Mouse (Mus musculus) large intestine, adult 2 months (tissue): ENCODE measurements at regions not wholly inside any gene's neighbourhood (a gene's known extent, or its start where the extent isn't known, plus 50 kb on each side); places are given as distances from the start of the nearest gene placed in this dataset.

Experiments
- DNase-seq: peaks from one replicate; pipeline ENCODE4 v3.0.0-alpha.2; 2012; ENCODE audit warnings: low read depth, low spot score
- WGBS: fragments of 180-500 bp; shearing (Covaris S2); methylation state at CpG from one replicate; pipeline ENCODE4 v1.1.7; 2018; 5-methylcytosine and 5-hydroxymethylcytosine counted together

DNA sequence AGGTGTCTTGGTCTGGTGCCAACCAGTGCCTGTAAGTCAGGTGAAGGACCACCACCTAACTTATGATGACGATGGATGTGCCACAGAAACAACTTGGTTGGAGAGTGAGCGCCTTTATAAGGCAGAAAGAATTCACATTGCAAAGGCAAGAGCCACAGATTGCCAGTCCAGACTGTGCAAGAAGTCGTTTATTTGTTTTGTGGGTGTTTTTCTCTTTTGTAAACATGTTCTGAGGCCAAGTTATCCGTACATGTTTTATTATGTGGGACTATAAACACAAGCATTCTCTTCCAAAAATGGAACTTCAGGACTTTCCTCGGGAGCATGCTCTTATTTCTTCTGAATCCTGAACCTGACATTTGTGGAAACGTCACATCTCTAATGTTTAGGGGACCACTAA, 369.8 kb upstream of the Nt5c1b start:
- DNase-seq, result no peak
- 41% methylated on average over 6 of the region's 6 CpGs for WGBS

DNA sequence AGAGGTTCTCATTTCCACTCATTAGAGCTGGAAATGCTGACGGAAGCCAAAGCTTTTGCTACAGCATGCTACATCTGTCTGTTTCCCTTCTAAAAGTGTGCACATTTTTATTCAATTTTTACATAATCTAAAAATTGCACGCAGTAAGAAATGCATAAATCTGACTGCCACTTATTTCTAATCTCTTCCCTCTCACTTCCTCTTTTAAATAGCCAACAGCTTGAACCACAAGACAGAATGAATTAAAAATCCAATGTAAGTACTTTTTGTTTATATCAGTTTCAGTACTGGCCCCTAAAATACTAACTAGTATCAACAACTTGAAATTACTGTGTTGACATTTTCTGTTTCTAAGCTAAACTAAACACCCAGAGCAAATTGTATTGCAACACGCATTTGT, 361.3 kb upstream of the Nt5c1b start:
- 60% methylated on average over 3 of the region's 3 CpGs for WGBS
- DNase-seq, result no peak

DNA sequence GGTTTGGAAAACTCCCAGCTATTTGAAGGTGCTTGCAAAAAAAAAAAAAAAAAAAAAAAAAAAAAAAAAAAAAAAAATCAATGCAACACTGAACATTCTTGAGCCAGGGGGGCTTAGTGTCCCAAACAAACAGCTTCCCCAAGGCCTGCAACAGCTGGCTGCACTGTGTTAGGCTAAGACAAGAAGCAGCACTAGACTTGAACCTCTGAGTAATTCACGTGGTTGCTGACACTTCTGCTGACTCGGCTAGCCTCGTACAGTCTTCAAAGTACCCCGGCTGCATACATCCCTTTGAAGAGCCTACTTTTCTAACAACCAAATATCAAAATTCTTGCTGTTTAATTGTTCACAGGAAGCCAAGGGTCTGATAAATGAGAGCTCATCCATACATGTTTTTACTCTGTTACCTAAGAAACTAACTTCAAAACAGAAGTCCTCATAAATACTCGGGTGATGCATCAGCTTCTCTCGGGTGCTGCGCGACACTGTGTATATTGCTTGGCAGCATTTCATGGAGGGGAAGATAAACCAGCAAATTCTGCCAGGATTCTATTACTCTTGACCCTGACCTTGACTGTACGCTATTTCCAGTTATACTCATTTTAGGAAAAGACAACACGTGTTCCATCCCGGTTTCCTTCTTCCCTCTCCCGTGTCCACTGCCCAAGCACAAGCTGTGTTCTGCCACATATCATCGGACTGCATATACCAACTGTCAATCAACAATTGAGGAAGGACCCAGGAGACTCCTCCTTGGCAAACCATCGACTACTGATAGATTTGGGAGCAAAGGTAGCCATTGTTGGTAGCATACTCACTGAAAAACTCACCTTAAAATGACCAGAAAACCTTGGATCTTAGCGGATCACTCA, 352.8 kb upstream of the Nt5c1b start:
- WGBS, result 54% methylated on average over 15 of the region's 15 CpGs

DNA sequence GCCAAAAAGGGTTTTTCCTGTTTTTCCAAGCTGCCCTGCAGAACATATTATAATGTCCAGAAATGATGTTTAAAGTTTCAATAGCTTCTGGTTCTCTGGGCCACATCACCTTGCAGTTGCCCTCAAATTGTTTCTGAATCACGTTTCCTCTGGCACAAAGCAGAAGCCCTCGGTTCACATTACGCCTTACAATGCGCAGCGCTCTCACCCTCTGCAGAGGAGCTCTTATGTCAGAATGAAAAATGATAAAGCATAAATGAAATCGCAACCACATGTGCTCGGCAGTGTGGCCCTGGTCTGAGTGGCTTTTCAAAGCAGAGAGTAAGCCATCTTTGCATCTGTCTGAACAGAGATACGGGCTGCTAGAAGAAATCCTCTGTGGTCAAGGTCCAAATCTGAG, 334.3 kb upstream of the Nt5c1b start:
- DNase-seq, result no peak
- 76% methylated on average over 8 of the region's 8 CpGs for WGBS

More for the DNA sequence above, 352.8 kb upstream of the Nt5c1b start:
- DNase-seq, result no peak

DNA sequence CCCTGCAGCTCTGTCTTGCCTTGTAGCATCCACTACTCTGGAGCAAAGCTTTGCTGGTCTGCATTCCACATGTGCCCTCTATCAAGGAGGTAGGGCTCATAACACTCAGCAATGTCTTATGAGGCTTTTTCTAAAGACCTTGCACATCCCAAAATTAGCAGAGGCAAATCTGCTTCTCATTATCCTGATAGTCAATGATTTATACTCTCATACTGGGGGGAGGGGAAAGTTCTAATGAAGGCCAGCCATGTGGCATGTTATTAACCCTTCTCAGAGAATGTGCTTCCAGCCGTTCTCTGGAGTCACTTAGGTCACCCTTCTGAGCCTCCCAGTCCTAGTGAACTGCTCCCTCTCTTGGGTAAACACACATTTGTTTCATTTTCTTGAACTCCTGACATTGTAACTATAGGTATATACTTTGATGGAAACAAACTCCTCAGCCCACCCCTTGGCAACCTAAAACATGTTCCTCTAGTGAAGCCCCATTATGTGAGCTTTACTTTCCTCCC, 307.7 kb upstream of the Nt5c1b start:
- no peak for DNase-seq
- 32% methylated on average over 1 of the region's 1 CpGs for WGBS

DNA sequence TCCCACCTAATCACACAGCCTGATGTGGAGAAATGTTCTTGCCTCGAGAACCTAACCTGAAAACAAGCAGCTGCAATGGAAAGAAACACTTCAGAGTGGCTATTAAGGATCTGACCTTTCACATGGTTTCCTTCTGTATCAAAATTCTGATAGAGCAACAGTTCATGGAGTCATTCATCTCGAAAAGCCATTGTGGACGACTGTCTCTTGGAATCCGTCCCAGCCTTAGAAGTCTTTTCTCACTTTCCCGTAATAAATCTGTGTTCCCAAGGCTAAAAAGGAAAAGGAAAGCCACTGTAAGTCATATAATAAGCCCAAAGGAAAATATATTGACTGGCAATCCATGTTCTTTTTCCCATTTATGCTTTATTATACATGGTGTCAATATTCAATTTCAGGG, 291.4 kb upstream of the Nt5c1b start:
- no peak for DNase-seq

DNA sequence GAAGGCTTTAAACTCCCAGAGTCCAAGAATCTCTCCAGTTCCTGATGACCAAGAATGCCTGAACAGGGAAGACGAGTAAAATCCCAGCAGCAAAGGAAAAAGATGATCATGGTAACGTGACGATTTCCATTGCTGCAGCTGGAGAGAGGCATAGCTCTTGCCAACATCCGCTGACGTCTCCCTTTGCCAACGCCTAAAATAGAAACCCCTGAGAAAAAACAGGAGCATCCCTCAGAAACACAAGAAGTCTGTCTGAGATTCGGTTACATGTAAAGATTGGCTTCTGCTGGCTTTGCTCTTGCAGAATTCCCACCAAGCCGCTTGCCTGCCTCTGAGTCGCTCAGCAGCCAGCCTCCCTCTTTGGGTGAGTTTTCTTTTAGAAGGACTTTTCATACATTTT, 290.3 kb upstream of the Nt5c1b start:
- no peak for DNase-seq
- 69% methylated on average over 9 of the region's 9 CpGs for WGBS

More for the DNA sequence above, 291.4 kb upstream of the Nt5c1b start:
- WGBS, result 25% methylated on average over 5 of the region's 5 CpGs

DNA sequence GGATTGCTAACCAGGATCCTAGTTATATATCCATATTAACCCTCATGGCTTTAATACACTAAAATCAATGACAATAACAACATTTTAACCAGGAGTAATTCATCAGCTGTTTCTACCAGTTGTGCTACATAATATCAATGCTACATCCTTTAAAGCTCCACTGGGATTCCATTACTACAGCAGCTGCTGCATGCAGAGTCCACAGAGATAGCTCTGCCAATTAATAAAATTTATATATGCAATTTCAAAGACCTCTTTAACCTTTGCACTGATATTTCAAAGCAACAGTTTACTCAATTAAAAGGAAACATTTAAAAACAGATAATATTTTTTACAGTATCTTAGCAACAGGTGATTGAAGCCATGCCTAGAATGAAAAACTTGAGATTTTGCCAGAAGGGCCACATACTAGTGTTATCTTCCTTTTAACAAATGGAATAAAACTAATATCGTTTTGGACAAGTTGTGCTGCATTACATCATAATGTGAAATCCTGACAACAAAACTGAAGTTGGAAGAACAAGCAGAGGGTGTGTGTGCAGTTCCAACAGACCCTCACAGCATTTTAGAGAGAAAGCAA, 256.8 kb upstream of the Nt5c1b start:
- WGBS, result 41% methylated on average over 1 of the region's 1 CpGs

DNA sequence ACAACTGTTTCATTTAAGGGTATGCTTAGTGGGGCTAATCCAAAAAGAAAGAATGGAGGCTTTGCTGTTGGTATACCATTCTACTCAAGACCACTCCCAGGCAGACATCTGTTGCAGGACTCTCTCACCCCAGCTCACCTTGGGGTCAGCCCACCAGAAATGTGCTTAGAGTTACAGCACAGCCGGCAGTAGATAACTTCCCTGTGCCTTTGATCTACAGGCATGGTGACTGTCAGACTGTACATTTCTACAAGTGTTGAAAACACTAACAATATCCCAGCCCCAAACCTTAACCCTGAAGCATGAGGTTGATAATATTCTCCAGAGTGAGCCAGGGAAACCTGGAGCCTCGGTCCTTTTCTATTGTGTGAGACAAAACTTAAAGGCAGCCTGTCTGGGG, 247.7 kb upstream of the Nt5c1b start:
- DNase-seq, result no peak
- WGBS, result 61% methylated on average over 2 of the region's 2 CpGs

More for the DNA sequence above, 256.8 kb upstream of the Nt5c1b start:
- no peak for DNase-seq

DNA sequence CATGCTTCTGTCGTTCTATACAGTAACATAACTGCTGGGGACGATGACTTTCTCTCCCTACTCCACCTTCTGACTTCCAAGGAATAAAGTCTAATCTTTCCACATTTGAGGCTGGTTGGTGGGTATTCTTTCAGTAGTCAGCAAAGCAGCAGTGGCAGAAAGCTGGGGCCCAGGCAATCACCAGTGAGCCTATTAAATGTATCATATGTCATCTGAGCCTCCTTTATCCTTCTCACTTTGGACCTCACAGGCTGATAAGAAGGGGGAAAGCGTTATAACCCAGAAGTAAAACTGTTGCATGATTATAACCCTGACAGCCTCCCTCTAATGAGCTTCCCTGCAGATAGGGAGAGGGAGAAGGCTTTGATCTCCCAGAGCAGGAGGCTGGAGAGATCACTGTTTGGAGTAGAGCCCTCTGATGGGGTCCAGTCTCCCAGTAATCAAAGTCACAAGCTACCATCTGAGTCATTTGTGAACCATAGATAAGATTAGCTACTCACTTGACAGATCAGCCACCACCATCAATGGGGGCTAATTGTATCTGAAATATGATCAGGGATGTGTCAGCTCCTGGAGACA, 241.7 kb upstream of the Nt5c1b start:
- no peak for DNase-seq
- 34% methylated on average over 3 of the region's 3 CpGs for WGBS

DNA sequence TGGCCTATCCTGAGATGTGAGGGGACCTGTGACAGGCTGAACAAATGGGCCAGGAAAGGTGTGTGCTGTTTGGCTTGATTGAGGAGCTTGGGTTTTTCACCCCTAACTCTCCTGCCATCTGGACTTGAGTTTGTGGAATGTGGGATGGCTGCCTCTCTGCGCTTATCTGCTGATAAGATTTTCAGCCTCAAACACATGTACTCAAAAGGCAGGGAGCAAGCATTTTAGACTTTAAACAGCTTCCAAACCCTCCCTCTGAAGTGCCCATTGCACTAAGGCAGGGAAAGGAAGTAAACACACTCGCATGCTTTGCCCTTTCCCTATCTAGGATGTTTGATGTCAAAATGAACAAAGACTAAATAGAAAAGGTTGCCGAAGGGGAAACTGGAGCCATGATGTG, 235.6 kb upstream of the Nt5c1b start:
- 25% methylated on average over 3 of the region's 3 CpGs for WGBS
- no peak for DNase-seq

DNA sequence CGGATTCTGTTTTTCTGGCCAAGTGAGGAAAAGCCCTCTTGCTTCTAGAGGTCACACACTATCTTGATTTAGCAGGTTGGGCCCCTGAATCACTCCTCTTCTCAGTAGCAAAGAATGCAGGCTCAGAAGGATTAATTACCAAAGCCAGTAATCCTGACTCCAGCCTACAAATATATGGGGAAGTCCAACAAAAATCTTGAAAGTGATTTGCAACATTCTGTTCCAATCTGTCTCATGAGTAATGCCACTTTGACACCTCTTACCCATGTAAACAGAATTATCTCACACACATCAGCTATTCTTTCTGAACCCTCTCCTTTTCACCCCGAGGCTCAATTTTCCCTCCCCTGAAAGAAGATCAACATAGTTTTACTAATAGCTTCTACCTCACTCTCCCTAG, 233.9 kb upstream of the Nt5c1b start:
- no peak for DNase-seq
- WGBS, result 44% methylated on average over 2 of the region's 2 CpGs

DNA sequence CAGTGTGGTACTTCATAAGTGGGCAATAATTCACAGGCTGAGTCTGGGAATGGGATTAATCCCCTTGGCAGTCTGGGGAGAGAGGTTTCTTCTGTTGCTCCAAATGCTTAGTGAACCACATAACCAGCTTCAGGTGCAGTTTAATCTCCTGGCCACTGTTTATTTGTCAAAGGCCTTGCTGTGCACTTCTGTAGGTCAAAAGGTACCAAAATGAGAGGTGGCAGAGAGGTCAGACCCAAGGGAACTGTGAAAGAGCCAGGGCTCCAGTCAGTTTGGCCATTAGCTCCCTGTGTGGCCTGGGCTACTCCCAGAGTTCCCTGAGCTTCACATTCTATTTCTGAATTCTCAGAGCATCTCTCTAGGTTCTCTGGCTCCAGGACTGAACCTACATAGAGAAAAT, 229.6 kb upstream of the Nt5c1b start:
- no peak for DNase-seq

DNA sequence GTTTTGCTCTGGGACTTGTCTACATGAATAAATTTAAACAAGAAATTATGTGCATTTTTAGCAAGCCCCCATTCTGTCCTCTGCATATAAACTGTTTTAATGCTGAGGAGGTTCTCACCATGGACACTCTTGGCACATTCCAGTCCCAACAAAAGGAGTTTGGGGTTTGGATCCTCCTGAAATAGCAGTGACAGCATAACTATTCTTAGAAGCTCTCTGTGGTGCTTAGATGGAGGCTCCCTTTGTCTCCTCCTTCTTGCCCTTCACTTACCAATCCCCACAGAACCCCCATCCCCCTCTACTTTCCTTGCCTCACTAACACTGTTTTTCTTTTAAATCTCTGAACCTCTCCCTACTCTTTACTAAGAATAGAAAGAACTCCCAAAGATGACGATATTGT, 208.9 kb upstream of the Nt5c1b start:
- whole genome bisulfite sequencing, result 57% methylated on average over 1 of the region's 1 CpGs
- DNase-seq, result no peak

DNA sequence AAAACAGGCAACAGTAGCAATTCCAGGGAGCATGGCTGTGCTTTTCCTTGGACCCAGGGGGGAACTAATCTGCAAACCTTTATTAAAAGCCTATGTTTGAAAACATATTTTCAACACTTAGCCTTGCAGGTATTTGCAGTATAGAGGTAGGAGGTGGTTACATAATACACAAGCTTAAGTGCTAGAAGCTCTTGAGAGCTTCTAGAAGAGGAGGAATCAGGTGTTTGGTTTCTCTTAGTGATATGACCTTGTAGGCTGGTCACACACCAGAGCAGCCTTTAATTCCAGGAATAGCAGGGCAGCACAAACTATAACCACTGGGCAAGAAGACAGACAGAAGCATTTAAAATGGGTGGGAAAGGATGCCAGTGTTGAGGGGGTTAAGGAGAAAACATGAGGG, 201.7 kb upstream of the Nt5c1b start:
- DNase-seq, result no peak

DNA sequence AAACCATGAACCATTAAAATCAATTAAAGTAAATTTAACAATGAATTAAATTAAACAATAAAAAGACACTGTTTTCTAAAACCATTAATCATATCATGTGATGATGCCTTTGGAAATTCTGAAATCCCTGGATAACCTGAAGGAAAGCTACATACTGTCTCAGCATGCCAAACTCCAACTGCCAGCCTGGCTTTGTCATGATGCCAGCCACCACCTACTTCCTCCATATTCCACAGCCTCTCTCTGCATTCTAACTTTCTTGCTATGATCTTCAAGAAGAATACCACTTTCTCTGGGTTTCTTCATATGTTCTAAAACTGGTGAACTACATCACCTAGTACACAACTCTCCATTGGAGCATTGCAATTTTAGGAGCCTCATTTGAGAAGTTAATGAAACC, 201.2 kb upstream of the Nt5c1b start:
- DNase-seq, result no peak

DNA sequence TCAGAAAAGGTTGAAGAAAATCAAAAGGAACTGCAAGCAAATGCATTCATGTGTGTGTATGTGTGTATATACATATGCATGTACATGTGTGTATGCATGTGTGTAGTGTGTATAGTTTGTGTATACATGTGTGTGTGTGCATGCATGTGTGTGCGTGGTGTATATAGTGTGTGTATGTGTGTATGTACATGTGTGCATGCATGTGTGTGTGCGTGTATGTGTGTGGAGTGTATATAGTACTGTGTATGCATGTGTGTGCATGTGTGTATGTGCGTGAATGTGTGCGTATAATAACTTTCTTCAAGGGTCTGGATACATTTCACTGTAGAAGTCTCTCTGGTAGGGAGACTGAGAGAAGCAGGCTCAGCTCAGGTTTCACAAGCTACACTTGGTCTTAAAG, 191.1 kb upstream of the Nt5c1b start:
- 97% methylated on average over 4 of the region's 4 CpGs for WGBS
- no peak for DNase-seq

DNA sequence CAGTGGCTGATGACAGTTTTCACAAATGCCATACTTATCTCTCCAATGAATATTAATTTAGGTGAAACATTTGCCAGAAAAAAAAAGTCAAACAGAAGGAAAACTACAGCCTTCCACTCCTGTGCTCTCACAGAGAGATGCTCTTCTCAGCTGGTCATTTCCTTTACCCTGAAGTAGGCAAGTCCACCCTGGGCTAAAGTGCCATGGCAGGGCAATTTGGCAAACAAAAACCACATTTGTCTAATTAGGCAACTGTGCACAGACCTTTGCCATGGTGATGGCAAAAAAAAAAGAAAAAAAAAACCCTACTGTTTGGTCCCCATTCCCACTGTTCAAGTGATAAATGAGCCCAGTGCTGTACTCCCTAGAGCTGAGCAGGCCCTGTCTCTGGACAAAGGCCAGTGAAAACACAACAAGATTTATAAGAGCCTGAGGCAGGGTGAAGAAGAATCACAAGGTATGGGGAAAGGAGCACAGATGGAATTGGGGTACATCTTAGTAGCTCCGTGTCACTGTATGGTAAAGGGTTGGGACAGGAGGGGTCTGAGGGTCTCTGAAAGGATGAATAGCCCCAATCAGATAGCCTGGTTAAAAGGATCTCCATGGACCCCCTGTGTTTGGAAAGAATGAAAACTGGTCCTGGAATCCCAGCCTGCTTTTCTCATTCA, 190.5 kb upstream of the Nt5c1b start:
- 86% methylated on average over 1 of the region's 1 CpGs for WGBS
- no peak for DNase-seq

DNA sequence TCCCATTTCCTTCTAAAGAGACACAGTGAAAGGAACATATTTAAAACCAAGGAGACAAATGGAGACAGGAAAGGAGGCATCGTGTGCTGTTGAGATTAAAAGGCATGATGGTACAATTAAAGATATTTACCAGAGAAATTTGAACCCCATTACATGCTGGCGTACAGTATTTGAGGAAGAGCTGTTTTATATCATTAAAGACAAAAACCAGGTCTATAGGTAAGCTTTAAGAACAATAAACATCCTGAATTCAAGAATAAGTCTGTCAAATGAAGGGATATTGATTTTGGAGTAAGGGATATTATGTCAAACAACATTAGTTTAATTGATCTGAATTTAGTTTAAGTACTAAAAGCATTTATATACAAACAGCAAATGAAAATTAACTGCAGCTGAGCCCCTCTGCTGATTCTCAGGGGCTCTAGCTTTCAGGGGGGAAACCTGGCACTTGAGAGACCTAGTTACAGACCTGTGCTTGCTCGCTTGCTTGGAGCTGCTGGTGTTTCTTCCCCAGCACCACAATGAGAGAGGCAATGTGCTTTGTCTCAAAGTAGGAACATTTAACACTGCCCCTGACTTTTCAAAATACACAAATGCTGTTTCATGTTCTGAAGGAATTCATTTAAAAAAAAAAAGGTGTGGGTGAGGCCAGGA, 189.8 kb upstream of the Nt5c1b start:
- 63% methylated on average over 3 of the region's 3 CpGs for WGBS
- DNase-seq, result no peak

DNA sequence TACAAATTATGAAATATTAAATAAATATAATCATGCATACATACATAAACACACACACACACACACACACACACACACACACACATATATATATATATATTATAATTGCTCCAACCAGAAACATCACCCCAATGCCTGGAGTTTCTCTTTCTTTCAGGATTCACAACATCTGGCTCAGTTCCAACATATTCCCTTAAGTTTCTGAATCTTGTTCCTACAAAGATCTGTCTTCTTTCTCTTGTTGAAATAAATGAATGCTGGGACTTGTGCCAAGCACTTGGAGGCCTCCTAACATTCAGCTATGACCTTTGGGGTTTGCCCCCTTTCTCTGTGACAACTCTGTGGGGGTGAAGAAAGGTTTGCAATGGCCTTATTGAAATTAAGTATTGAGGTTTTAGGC, 187.2 kb upstream of the Nt5c1b start:
- no peak for DNase-seq
